Mouse (Mus musculus) heart, adult 2 months (tissue): ENCODE data around the gene Klhl12.

Experiments used
- CTCF ChIP-seq: fragments of 200-600 bp; IDR thresholded peaks from 2 replicates; pipeline ENCODE4 v1.8.1; 2022; ENCODE audit warnings: antibody characterized with exemption, mild to moderate bottlenecking, moderate library complexity
- EP300 ChIP-seq: fragments of 200-500 bp; IDR thresholded peaks from 2 replicates; pipeline ENCODE4 v1.6.1; 2011; ENCODE audit warnings: low read depth, low read length, control low read depth; ENCODE audit not compliant: insufficient read depth
- POLR2A ChIP-seq: fragments of 200-500 bp; IDR thresholded peaks from 2 replicates; pipeline ENCODE4 v1.6.1; 2011; ENCODE audit warnings: mild to moderate bottlenecking, low read depth, low read length, control low read depth; ENCODE audit not compliant: insufficient read depth

DNA sequence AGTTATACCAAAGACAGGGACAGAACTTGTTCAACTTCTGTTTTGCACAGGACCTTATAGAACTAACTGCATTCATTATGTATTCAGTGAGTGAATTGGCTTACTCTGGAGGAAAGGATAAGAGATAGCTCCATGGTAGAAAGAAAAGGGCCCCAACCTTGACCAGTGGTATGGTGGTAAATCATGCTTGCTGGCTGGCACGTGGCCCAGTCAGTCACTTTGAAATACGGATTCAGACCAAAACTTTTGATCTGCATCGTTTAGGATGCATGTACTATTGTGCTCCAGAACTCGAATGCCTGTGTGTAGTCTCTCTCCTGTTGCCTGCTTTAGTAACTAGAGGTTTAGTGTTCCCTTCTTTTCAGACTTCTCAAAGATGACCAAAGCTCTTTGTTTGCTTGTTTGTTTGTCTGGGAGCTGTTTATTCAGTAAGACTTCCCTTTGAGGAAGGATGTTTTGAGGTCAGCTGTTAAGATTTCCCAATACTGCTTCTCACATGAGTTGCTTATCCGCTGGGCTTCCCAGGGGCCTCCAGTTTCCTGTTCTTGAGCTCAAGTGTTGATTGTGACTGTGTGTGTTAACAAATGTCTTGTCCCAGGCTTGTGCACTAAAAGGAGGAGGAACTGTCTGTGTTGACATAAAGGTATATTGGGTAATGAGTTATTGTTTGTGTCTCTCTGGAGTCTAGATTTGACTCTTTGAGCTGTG, 35.4 kb upstream of the Klhl12 start:
- TF ChIP-seq POLR2A, result no peak
- no peak for TF ChIP-seq EP300
- TF ChIP-seq CTCF, result no peak
